Mouse (Mus musculus): ENCODE results near the gene Myof.

DNA sequence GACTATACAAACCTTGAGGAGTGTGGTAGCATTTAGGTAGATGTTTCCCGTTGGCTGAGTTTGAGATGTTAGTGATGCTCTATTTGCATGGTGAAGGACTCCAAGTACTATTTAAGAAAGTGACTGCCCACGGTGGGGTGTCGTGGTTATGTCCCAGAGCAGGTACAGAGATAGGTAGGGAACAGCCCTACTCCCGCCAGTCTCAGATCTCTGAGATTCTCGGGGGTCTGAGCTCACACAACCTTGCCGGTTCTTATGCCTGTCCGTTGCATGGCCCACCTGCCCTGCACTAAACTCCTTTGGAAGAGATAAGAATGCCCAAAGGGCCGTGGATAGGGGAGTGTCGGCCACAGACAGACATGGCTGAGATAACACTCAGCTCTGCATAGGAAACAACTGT lies 12.2 kb downstream of the Myof start:
- no peak for TF ChIP-seq POLR2A (IDR thresholded peaks at IDR 0.05; ENCODE audit: low read depth, low read length)
- TF ChIP-seq CTCF (conservative IDR thresholded peaks at IDR 0.05; ENCODE audit: insufficient read depth, insufficient read length, low read depth, low read length), result no peak

Measured in kidney, adult 2 months (tissue).